Mouse (Mus musculus) ovary, adult 18-20 months (tissue): ENCODE results near the gene Tet1.

ENCODE experiments used
- DNase-seq: peaks from one replicate; pipeline ENCODE4 v3.0.0; 2022; ENCODE audit warnings: low spot score, mixed read lengths

Gene Tet1

DNA sequence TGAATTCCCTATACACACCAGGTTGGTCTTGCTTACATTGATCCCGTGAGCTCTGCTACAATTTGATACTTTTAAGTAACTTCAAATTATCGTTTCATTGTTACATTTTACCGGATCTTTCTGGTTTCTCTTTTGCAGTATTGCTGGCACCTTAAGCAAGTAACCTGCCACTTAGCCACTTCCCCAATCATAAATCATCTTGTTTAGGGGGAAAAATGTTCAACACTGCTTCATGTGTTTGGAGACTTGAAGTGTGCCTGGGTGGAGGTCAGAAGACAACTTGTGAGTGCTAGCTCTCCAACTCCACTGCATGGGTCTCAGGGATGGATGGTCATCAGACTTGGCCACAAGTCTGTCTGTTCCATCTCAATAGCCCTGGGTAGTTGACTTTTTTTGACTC is 17.8 kb downstream of the Tet1 start:
- DNase-seq, result no peak

- peak; percentile 27 for DNase-seq
These were observed 21.8 kb downstream of the Tet1 start for GRCm38 (mm10) chr10:62886799-62887591.

DNA sequence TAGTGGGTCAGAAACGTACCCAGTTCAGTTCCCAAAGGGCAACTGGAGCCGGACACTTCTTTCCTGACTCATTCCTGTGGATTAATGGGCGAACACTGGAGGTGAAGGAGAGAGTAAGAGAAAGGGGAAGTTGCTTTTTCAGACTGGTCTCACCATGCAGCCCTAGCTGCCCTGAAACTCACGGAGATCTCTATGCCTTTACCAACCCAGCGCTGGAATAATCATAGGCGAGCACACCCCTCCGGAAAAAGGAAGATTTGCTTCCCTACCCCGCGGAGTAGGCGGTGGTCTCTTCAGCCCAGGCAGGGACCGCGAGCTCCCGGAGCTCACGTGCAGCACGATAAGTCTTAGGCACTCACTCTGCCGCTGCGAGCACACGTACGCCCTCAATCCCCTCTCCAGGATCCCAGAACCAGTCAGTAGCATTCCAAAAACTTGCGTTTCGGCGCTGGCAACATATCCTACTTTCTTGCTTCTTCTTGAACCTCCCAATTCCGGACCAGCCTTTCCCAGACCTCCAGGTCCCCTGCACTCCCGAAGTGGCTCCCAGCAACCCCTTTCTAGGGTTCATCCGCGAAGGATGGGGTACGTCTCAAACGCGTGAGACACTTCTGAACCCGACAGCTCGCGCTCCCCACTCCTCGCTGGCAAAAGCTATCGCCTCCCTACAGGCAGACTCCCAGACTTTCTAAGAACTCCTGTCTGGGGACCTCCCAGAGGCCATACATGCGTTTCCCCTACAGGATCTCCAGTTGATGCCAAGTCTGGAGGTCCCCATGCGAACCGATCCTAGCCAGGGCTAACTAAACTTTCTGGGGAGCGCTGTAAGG is 22.6 kb downstream of the Tet1 start:
- DNase-seq, result no peak

DNA sequence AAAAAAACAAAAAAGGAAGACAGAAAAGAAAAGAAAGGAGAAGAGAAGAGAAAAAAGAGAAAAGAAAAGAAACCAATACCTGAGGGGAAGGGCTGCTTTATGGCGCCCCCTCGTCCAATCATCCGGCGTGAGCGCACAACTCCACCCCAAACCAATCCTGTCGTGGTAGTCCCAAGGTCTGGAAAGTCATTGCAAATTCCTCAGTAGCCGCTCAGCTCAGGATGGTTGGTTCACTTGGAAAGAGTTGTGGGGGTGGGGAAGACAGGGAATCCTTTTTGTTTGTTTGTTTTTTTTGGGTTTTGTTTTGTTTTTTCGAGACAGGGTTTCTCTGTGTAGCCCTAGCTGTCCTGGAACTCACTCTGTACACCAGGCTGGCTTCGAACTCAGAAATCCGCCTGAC is 23.3 kb downstream of the Tet1 start:
- no peak for DNase-seq

DNA sequence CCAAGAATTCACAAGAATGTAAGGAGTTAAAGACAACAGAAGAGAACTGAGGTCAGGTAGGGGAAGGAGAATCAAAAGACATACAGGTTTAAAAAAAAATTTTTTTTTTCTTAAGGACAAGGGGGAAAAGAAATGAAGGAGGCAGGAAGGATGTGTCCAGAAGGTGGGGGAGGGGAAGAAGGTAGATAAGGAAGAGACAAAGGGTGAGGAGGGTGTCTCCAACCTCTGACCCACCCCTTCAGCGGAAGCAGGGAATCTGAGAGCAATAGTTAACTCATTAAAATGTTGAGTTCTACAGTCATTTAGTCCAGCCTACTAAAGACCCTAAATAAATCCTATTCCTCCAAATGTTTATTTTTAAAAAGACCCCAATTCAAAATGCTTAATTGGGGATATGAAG is 24.3 kb downstream of the Tet1 start:
- no peak for DNase-seq

- DNase-seq, result no peak
These were observed 24.8 kb downstream of the Tet1 start for GRCm38 (mm10) chr10:62883933-62884372.

- no peak for DNase-seq
These were observed 27.6 kb downstream of the Tet1 start for GRCm38 (mm10) chr10:62881211-62881610.

DNA sequence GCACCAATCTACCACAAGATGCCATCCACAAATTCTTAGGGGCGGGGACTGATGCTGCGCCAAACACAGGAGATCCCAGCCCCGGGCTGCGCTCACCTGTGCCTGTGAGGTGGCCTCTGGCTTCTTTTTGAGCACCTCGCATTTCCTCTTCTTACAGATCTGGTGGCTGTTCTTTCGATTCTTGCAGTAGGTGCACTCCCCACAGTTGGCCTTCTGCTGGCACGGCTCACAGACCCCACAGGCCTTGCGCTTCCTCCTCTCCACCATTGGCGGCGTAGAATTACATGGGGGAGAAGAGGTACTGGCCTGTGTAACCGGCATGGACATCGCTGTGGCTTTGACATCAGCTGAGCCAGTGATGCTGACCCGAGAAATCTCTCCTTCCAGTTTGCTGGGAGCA is 30.7 kb downstream of the Tet1 start:
- no peak for DNase-seq

DNA sequence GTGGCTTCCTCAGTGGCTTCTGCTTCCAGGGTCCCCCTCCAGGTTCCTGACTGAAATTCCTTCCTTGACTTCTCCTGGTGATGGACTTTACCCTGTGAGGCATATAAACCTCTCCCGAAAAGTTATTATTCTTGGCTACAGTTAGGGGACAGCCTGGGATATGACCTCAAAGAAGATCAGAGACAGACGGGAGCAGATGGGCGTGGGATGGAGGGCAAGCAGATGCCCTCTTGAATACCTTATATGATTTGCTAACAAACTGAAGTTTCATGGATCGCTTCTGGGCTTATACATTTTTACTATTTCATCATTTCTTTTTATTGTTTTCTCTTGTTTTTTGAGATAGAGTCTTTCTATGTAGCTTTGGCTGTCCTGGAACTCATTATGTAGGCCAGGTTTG is 33.2 kb downstream of the Tet1 start:
- DNase-seq, result no peak

- DNase-seq, result no peak
These were observed 34.0 kb downstream of the Tet1 start for GRCm38 (mm10) chr10:62874828-62875227.

- no peak for DNase-seq
These were observed 42.6 kb downstream of the Tet1 start for GRCm38 (mm10) chr10:62866035-62866791.

- peak; percentile 78 for DNase-seq
These were observed 43.4 kb downstream of the Tet1 start for GRCm38 (mm10) chr10:62865167-62866034.

DNA sequence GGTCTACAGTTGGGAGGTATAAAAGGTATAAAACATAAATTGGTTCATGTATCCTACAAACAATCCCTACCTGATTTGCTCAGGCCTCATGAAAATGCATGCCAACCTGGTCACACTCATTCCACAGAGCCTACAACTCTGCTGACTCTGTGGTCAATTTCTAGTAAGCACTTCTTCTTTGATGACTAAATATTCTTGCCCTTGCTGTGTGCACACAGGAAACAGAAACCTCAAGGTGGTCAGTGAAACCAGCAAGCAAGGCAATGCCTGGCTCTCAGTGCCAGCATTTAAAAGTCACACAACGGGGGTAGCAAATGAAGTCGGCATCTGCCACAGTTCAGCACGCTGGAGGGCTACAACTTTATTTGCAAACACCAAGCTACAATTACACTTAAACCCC is 45.2 kb downstream of the Tet1 start:
- DNase-seq, result no peak

- DNase-seq, result no peak
These were observed 46.4 kb downstream of the Tet1 start for GRCm38 (mm10) chr10:62862435-62862834.

- DNase-seq, result no peak
These were observed 49.8 kb downstream of the Tet1 start for GRCm38 (mm10) chr10:62858967-62859366.

DNA sequence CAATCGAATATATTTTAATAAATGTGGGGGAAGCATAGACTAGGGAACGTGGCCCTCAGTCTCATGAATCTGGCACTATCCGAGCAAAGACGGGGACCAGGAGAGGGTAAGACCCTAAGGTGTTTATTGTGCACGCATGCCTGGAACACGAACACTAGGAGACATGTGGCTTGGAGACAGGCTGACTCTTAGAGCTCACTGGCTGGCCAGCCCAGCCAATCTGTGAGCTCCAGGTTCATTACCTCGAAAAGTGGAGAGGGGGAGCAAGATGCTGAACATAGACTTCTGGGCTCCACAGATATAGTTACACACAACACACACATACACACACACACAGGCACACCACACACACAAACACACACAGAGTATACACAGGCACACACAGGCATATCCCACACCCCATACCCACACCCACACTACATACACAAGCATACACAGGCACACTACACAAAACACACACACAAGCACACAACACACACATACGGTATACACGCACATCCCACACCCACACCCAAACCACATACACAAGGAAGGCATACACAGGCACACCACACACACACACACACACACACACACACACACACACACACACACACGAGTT is 52.0 kb downstream of the Tet1 start:
- no peak for DNase-seq

DNA sequence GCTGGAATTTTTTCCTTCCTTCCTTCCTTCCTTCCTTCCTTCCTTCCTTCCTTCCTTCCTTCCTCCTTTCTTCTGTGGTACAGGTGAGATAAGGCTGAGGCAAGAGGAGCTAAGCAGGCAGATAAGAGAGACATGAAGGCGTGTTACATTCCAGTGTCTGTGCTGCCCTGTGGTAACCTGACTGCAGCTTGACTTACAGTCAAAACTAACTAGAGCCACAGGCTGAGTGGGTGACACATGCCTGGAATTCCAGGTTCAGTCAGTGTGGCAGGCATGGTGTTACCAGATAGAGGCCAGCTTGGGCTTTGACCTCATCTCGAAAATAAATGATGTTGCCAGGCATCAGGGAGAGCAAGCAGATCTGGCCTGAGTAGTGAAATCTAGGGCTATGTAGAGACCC is 53.8 kb downstream of the Tet1 start:
- DNase-seq, result no peak

- no peak for DNase-seq
These were observed 54.2 kb downstream of the Tet1 start for GRCm38 (mm10) chr10:62854581-62854980.

DNA sequence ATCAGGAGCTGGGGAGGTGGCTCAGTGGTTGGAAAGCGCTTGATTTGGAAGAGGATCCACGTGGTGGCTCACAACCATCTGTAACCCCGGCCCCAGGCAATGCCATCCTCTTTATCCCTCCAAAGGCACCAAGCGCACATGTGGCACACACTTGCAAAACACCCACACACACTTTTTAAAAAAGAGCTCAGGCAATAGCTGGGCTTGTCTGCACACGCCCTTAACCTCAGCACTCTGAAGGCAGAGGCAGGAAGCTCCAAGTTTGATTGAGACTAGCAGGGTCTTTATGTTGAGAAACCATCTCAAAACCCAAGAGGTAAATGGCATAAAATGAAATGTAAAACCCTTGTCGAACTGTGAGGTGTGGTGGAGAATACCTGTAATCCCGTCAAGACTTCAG is 57.2 kb downstream of the Tet1 start:
- DNase-seq, result no peak

GRCm38 (mm10) chr10:62851025-62851424 is 57.8 kb downstream of the Tet1 start:
- DNase-seq, result no peak

DNA sequence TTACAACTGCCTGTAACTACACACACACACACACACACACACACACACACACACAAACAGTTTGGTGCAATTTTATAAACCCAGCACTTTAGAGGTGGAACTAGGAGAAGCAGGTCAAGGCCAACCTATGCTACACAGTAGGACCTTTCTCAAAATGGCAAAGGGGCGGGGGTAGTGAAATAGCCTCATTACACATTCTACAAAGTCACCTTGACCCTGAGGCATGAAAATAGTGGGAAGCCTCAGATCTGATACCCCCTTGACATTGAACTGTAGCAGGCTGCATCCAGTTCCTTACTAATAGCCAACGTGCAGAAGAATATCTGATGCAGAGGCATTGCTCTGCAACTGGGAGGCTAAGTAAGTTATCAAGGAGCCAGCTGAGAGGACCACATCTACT is 60.0 kb downstream of the Tet1 start:
- no peak for DNase-seq
